In genomic region chr3:96280660-96281059, GRCm38 (mm10) we compare ENCODE assay signal across 36 mouse cellular contexts. TPM values are rescaled to one million over a fixed set of nuclear protein-coding genes. Genes with fewer than 3 reads are reported as not detected.
DNase-seq lines count a peak whose midpoint lies in the region; ATAC-seq and TF ChIP-seq lines count a peak whose summit lies in the region.
"Had no signal": no experiment of that assay in that cellular context is flagged by ENCODE, and none has a peak within 500 bp of the region (broad histone marks: within the 10 kb centered on the region; RNA-seq: fewer than 3 reads in every experiment).

No protein-coding gene starts in this region.

- ATAC-seq in intestine, postnatal 0 days = no peak
- ATAC-seq in intestine, embryonic 16.5 days = no peak
- ATAC-seq in midbrain, embryonic 13.5 days = no peak
- no peak for ATAC-seq in midbrain, embryonic 14.5 days (ENCODE audit: low FRiP score, low TSS enrichment)
- ATAC-seq: activated CD4-positive, CD25-positive, alpha-beta regulatory T cell, adult 4 months; forebrain, embryonic 13.5 days; midbrain, embryonic 16.5 days had no signal

- no peak overlapping the region for H3K9ac ChIP-seq in intestine, postnatal 0 days (ENCODE audit: low read depth, low read length)
- H3K9ac ChIP-seq in intestine, embryonic 16.5 days (ENCODE audit: low read depth, low read length) = no peak overlapping the region
- H3K9ac ChIP-seq in midbrain, embryonic 13.5 days (replicated peaks) = peak overlapping the region; percentile 4; the same call in 1 of the 2 replicates
- no peak overlapping the region for H3K9ac ChIP-seq in midbrain, embryonic 14.5 days (replicated peaks; ENCODE audit: low read length)
- H3K9ac ChIP-seq: forebrain, embryonic 13.5 days; heart, embryonic 15.5 days; hindbrain, embryonic 12.5 days; neural tube, embryonic 12.5 days had no signal

- peak; percentile 13; the same call in 1 of the 2 replicates for TF ChIP-seq CTCF in intestine, postnatal 0 days (IDR thresholded peaks at IDR 0.05; ENCODE audit: low read depth)

- no peaks in the 10 kb centered on the region for H3K4me1 ChIP-seq in intestine, postnatal 0 days (replicated peaks; ENCODE audit: control insufficient read depth, insufficient read depth, low read length)
- no peaks in the 10 kb centered on the region; the same call in 1 of the 2 replicates for H3K4me1 ChIP-seq in intestine, embryonic 16.5 days (ENCODE audit: control insufficient read depth, insufficient read depth, low read length)
- H3K4me1 ChIP-seq in midbrain, embryonic 13.5 days (replicated peaks) = peaks cover 9% of the 10 kb centered on the region
- 0 out of 2 replicates have a peak, but pooled peaks cover 4% of the 10 kb centered on the region for H3K4me1 ChIP-seq in midbrain, embryonic 14.5 days (ENCODE audit: control insufficient read depth, insufficient read depth, low read length)
- peaks cover 28% of the 10 kb centered on the region for H3K4me1 ChIP-seq in midbrain, embryonic 10.5 days
- H3K4me1 ChIP-seq: neural tube, embryonic 12.5 days had no signal

- intact Hi-C loops in left cerebral cortex, postnatal 4 days (cut with DNase I) = no loop called here

- peaks cover 10% of the 10 kb centered on the region; the same call in 1 of the 2 replicates for H3K27me3 ChIP-seq in intestine, postnatal 0 days (replicated peaks; ENCODE audit: control insufficient read depth, insufficient read depth, low read length)
- H3K27me3 ChIP-seq in intestine, embryonic 16.5 days (replicated peaks; ENCODE audit: control insufficient read depth, insufficient read depth, low read length) = 0 out of 2 replicates have a peak, but pooled peaks cover 3% of the 10 kb centered on the region
- H3K27me3 ChIP-seq in midbrain, embryonic 13.5 days = peaks cover 54% of the 10 kb centered on the region
- H3K27me3 ChIP-seq in midbrain, embryonic 14.5 days (ENCODE audit: control insufficient read depth, insufficient read depth, low read length) = no peaks in the 10 kb centered on the region; the same call in 1 of the 2 replicates
- H3K27me3 ChIP-seq in midbrain, embryonic 10.5 days (ENCODE audit: low read depth, poor library complexity, severe bottlenecking) = peaks cover 65% of the 10 kb centered on the region

- no peak overlapping the region for H3K27ac ChIP-seq in intestine, postnatal 0 days (ENCODE audit: low read depth, low read length)
- no peak overlapping the region for H3K27ac ChIP-seq in intestine, embryonic 16.5 days (ENCODE audit: low read length)
- no peak overlapping the region for H3K27ac ChIP-seq in midbrain, embryonic 13.5 days
- no peak overlapping the region for H3K27ac ChIP-seq in midbrain, embryonic 14.5 days (replicated peaks; ENCODE audit: low read depth, low read length)
- no peak overlapping the region for H3K27ac ChIP-seq in midbrain, embryonic 10.5 days (replicated peaks)
- H3K27ac ChIP-seq: forebrain, embryonic 13.5 days; heart, embryonic 10.5 days; heart, embryonic 15.5 days; hindbrain, embryonic 12.5 days; layer of hippocampus, adult 2 months; left cerebral cortex, adult 2 months; macrophage; neural tube, embryonic 12.5 days had no signal

- 52% methylated on average over 6 of the region's 6 CpGs for WGBS in intestine, postnatal 0 days
- WGBS in intestine, embryonic 16.5 days = 53% methylated on average over 6 of the region's 6 CpGs
- WGBS in midbrain, embryonic 13.5 days = 56% methylated on average over 6 of the region's 6 CpGs
- 50% methylated on average over 6 of the region's 6 CpGs for WGBS in midbrain, embryonic 14.5 days
- 56% methylated on average over 6 of the region's 6 CpGs for WGBS in midbrain, embryonic 10.5 days

- H3K4me3 ChIP-seq in intestine, postnatal 0 days (ENCODE audit: low read depth, low read length) = no peak overlapping the region
- H3K4me3 ChIP-seq in intestine, embryonic 16.5 days (ENCODE audit: low read length) = no peak overlapping the region
- H3K4me3 ChIP-seq in midbrain, embryonic 13.5 days (replicated peaks) = no peak overlapping the region
- no peak overlapping the region for H3K4me3 ChIP-seq in midbrain, embryonic 14.5 days (replicated peaks; ENCODE audit: low read depth, low read length)
- no peak overlapping the region for H3K4me3 ChIP-seq in midbrain, embryonic 10.5 days
- H3K4me3 ChIP-seq: forebrain, embryonic 13.5 days; heart, embryonic 10.5 days; heart, embryonic 15.5 days; hindbrain, embryonic 12.5 days; layer of hippocampus, adult 2 months; left cerebral cortex, adult 2 months; neural tube, embryonic 12.5 days had no signal

- no peak overlapping the region for H3K4me2 ChIP-seq in intestine, postnatal 0 days (replicated peaks; ENCODE audit: low read depth)
- no peak overlapping the region for H3K4me2 ChIP-seq in intestine, embryonic 16.5 days (ENCODE audit: low read depth, low read length)
- no peak overlapping the region for H3K4me2 ChIP-seq in midbrain, embryonic 13.5 days (replicated peaks)
- H3K4me2 ChIP-seq in midbrain, embryonic 14.5 days (ENCODE audit: low read length) = no peak overlapping the region
- H3K4me2 ChIP-seq: forebrain, embryonic 13.5 days; heart, embryonic 15.5 days; hindbrain, embryonic 12.5 days; neural tube, embryonic 12.5 days had no signal

- H3K36me3 ChIP-seq in intestine, postnatal 0 days (ENCODE audit: control insufficient read depth, insufficient read depth) = no peaks in the 10 kb centered on the region
- H3K36me3 ChIP-seq in intestine, embryonic 16.5 days (ENCODE audit: control insufficient read depth, insufficient read depth, low read length) = no peaks in the 10 kb centered on the region
- H3K36me3 ChIP-seq in midbrain, embryonic 13.5 days = no peaks in the 10 kb centered on the region
- no peaks in the 10 kb centered on the region for H3K36me3 ChIP-seq in midbrain, embryonic 14.5 days (ENCODE audit: control insufficient read depth, insufficient read depth, low read length)
- no peaks in the 10 kb centered on the region for H3K36me3 ChIP-seq in midbrain, embryonic 10.5 days
- H3K36me3 ChIP-seq: G1E; heart, embryonic 10.5 days; heart, embryonic 15.5 days; hindbrain, embryonic 12.5 days; neural tube, embryonic 12.5 days had no signal

- no peaks in the 10 kb centered on the region for H3K9me3 ChIP-seq in intestine, postnatal 0 days (ENCODE audit: control insufficient read depth)
- no peaks in the 10 kb centered on the region for H3K9me3 ChIP-seq in intestine, embryonic 16.5 days (ENCODE audit: control insufficient read depth, low read length)
- no peaks in the 10 kb centered on the region for H3K9me3 ChIP-seq in midbrain, embryonic 13.5 days
- no peaks in the 10 kb centered on the region for H3K9me3 ChIP-seq in midbrain, embryonic 14.5 days (ENCODE audit: control insufficient read depth, low read length)
- H3K9me3 ChIP-seq in midbrain, embryonic 10.5 days (replicated peaks) = no peaks in the 10 kb centered on the region
- H3K9me3 ChIP-seq: forebrain, embryonic 13.5 days; G1E; heart, embryonic 10.5 days; heart, embryonic 15.5 days; hindbrain, embryonic 12.5 days; neural tube, embryonic 12.5 days had no signal

- DNase-seq in midbrain, embryonic 14.5 days = no peak
- peak; percentile 53 for DNase-seq in R1 (ENCODE audit: low read depth, low spot score)
- DNase-seq in right cerebral cortex, postnatal 36 days (ENCODE audit: low spot score in 2 of 2) = no peak
- DNase-seq in left cerebral cortex, postnatal 4 days = no peak
- DNase-seq in midbrain, embryonic 10.5 days (ENCODE audit: low spot score) = no peak
- DNase-seq: adrenal gland, adult 8-10 months; cerebellum, adult 8-10 months; cerebellum, postnatal 36 days; gastrocnemius, postnatal 25 days; heart, adult 11 months; kidney, adult 11 months; kidney, postnatal 36 days; lung, postnatal 10 days had no signal

RNA-seq across cellular contexts. Expression of gene Hist2h2bb, which starts 11.1 kb away (rescaled TPM):
- 2.3 and 3.9 TPM in 2 replicates for polyA plus RNA-seq in intestine, postnatal 0 days (2015; fragmentation: Nextera tagmentation; extraction: Ambion mirVana)
- polyA plus RNA-seq in intestine, embryonic 16.5 days (2015; fragmentation: Nextera tagmentation; extraction: Ambion mirVana) = 5.3 and 6.2 TPM in 2 replicates
- polyA plus RNA-seq in midbrain, embryonic 13.5 days (2015; fragmentation: Nextera tagmentation; extraction: Ambion mirVana) = 9.1 TPM in 2 replicates
- polyA plus RNA-seq in midbrain, embryonic 14.5 days (2014; fragmentation: Nextera tagmentation; extraction: Ambion mirVana) = 4.9 and 5.4 TPM in 2 replicates
- 100 to 1,000 TPM; 306 to 312 TPM for total RNA-seq in left cerebral cortex, postnatal 4 days (2021)
- polyA plus RNA-seq in midbrain, embryonic 10.5 days (2016; fragmentation: Nextera tagmentation; extraction: Ambion mirVana) = 9.5 and 10.3 TPM in 2 replicates
- polyA plus RNA-seq: macrophage; urinary bladder, adult 2 months had no signal

RNA-seq across cellular contexts. Expression of gene Hist2h3b, which starts 12.2 kb away (rescaled TPM):
- polyA plus RNA-seq in intestine, postnatal 0 days (2015; fragmentation: Nextera tagmentation; extraction: Ambion mirVana) = 13.3 and 19.9 TPM in 2 replicates
- polyA plus RNA-seq in intestine, embryonic 16.5 days (2015; fragmentation: Nextera tagmentation; extraction: Ambion mirVana) = 21.2 and 30.8 TPM in 2 replicates
- polyA plus RNA-seq in midbrain, embryonic 13.5 days (2015; fragmentation: Nextera tagmentation; extraction: Ambion mirVana) = 47.8 and 48.8 TPM in 2 replicates
- polyA plus RNA-seq in midbrain, embryonic 14.5 days (2014; fragmentation: Nextera tagmentation; extraction: Ambion mirVana) = 19.3 and 20.1 TPM in 2 replicates
- 100 to 1,000 TPM; 250 to 268 TPM for total RNA-seq in left cerebral cortex, postnatal 4 days (2021)
- polyA plus RNA-seq in midbrain, embryonic 10.5 days (2016; fragmentation: Nextera tagmentation; extraction: Ambion mirVana) = 49.5 and 57.2 TPM in 2 replicates
- polyA plus RNA-seq: macrophage had no signal

RNA-seq across cellular contexts. Expression of gene Fcgr1, which starts 13.1 kb away (rescaled TPM):
- 2.7 TPM in 2 replicates for polyA plus RNA-seq in intestine, postnatal 0 days (2015; fragmentation: Nextera tagmentation; extraction: Ambion mirVana)
- 3.6 and 3.7 TPM in 2 replicates for polyA plus RNA-seq in intestine, embryonic 16.5 days (2015; fragmentation: Nextera tagmentation; extraction: Ambion mirVana)
- 1.2 and 1.9 TPM in 2 replicates for polyA plus RNA-seq in midbrain, embryonic 13.5 days (2015; fragmentation: Nextera tagmentation; extraction: Ambion mirVana)
- 0.27 and 4.8 TPM in 2 replicates for polyA plus RNA-seq in midbrain, embryonic 14.5 days (2014; fragmentation: Nextera tagmentation; extraction: Ambion mirVana)
- total RNA-seq in left cerebral cortex, postnatal 4 days (2021) = 1 to 10 TPM in 1 of 2 experiments, under 1 TPM in 1; 0.52 to 1.2 TPM
- polyA plus RNA-seq in midbrain, embryonic 10.5 days (2016; fragmentation: Nextera tagmentation; extraction: Ambion mirVana) = 1.8 and 2.1 TPM in 2 replicates
- total RNA-seq: megakaryocyte-erythroid progenitor cell, adult 5-6 weeks had no signal
- polyA plus RNA-seq: activated CD4-positive, CD25-positive, alpha-beta regulatory T cell, adult 4 months; G1E had no signal

RNA-seq across cellular contexts. Expression of gene Hist2h4, which starts 17.5 kb away (rescaled TPM):
- 2.1 and 4.7 TPM in 2 replicates for polyA plus RNA-seq in intestine, postnatal 0 days (2015; fragmentation: Nextera tagmentation; extraction: Ambion mirVana)
- polyA plus RNA-seq in intestine, embryonic 16.5 days (2015; fragmentation: Nextera tagmentation; extraction: Ambion mirVana) = 5.3 and 5.8 TPM in 2 replicates
- polyA plus RNA-seq in midbrain, embryonic 13.5 days (2015; fragmentation: Nextera tagmentation; extraction: Ambion mirVana) = 11.1 and 13.2 TPM in 2 replicates
- polyA plus RNA-seq in midbrain, embryonic 14.5 days (2014; fragmentation: Nextera tagmentation; extraction: Ambion mirVana) = 5.2 TPM in 2 replicates
- total RNA-seq in left cerebral cortex, postnatal 4 days (2021) = 10 to 100 TPM; 53.4 to 58.8 TPM
- 12.2 and 12.6 TPM in 2 replicates for polyA plus RNA-seq in midbrain, embryonic 10.5 days (2016; fragmentation: Nextera tagmentation; extraction: Ambion mirVana)

RNA-seq across cellular contexts. Expression of gene Hist2h3c1, which starts 34.2 kb away (rescaled TPM):
- 0.42 and 1.1 TPM in 2 replicates for polyA plus RNA-seq in intestine, postnatal 0 days (2015; fragmentation: Nextera tagmentation; extraction: Ambion mirVana)
- 1.3 and 1.8 TPM in 2 replicates for polyA plus RNA-seq in intestine, embryonic 16.5 days (2015; fragmentation: Nextera tagmentation; extraction: Ambion mirVana)
- 0.34 TPM in 2 replicates for polyA plus RNA-seq in midbrain, embryonic 13.5 days (2015; fragmentation: Nextera tagmentation; extraction: Ambion mirVana)
- 1.0 TPM in 1 of 2 replicates, not detected in the other for polyA plus RNA-seq in midbrain, embryonic 14.5 days (2014; fragmentation: Nextera tagmentation; extraction: Ambion mirVana)
- under 1 TPM in 1 of 2 experiments, not detected in 1; 0.90 TPM for total RNA-seq in left cerebral cortex, postnatal 4 days (2021)
- 0.70 and 0.86 TPM in 2 replicates for polyA plus RNA-seq in midbrain, embryonic 10.5 days (2016; fragmentation: Nextera tagmentation; extraction: Ambion mirVana)
- total RNA-seq: adrenal gland, adult 8-10 months; gastrocnemius, adult 18-20 months; gastrocnemius, postnatal 25 days; heart, postnatal 25 days; layer of hippocampus, adult 2 months; layer of hippocampus, postnatal 14 days; left cerebral cortex, adult 2 months; left cerebral cortex, postnatal 25 days had no signal
- polyA plus RNA-seq: activated CD4-positive, CD25-positive, alpha-beta regulatory T cell, adult 4 months; frontal cortex, adult 2 months; G1E; midbrain, embryonic 16.5 days; small intestine, adult 2 months; testis, adult 2 months; urinary bladder, adult 2 months had no signal
